9 mouse cellular contexts compared by ENCODE assay signal in the genomic region with DNA sequence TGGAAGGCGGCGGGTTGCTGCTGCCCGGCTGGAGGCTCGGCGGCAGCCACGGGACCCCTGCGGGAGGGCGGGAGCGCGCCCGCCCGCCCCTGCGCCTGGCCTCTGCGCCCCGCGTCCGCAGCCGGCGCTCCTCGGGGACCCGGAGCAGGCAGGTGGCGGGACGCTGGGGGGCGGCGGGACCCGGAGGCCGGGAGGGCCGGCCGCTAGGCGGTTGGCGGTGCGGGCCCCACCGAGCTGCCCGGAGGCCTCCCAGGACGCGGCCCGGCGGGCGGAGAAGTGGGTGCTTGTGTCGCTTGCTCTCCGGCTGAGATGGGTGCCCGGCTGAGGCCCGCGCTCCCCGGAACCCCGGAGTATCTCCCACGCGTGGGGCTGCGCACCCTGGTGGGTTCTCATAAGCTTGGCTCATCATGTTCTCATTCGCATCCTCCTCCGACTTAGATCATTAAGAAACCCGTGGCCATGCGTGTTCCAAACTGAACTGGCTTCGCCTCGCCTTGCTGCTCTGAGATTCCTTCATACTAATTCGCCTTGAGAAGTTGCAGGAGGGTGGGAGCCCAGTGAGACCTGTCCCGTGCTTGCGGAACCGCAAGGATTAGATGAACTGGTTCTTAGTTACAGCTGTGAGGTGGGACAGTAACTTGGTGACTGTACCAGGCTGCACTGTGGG. TPM values are rescaled to one million over a fixed set of nuclear protein-coding genes. Genes with fewer than 3 reads are reported as not detected.
DNase-seq lines count a peak whose midpoint lies in the region; ATAC-seq lines count a peak whose summit lies in the region.
"Had no signal": no experiment of that assay in that cellular context is flagged by ENCODE, and none has a peak within 500 bp of the region (broad histone marks: within the 10 kb centered on the region; RNA-seq: fewer than 3 reads in every experiment).

No protein-coding gene starts in this region.

- H3K9me3 ChIP-seq in forebrain, embryonic 11.5 days (ENCODE audit: control insufficient read depth, low read length) = no peaks in the 10 kb centered on the region; the same call in 1 of the 2 replicates
- peaks cover 10% of the 10 kb centered on the region for H3K9me3 ChIP-seq in hindbrain, embryonic 10.5 days

- peak; percentile 9 to 12 for DNase-seq in lung, adult 18-20 months
- DNase-seq in lung, postnatal 25 days (ENCODE audit: low spot score) = no peak
- DNase-seq in forebrain, embryonic 11.5 days (ENCODE audit: low spot score) = peak; percentile 76
- peak; percentile 45 for DNase-seq in hindbrain, embryonic 10.5 days (ENCODE audit: low spot score)
- peak; percentile 41 to 56 for DNase-seq in layer of hippocampus, postnatal 36 days
- peak; percentile 14 for DNase-seq in lung, postnatal 36 days
- DNase-seq in right cerebral cortex, postnatal 4 days = peak; percentile 58
- no peak for DNase-seq in spleen, adult 18-20 months

- peak overlapping the region; percentile 81 for H3K4me3 ChIP-seq in forebrain, embryonic 11.5 days (ENCODE audit: low read depth, low read length)
- H3K4me3 ChIP-seq in hindbrain, embryonic 10.5 days = peak overlapping the region; percentile 88

- 0 out of 2 replicates have a peak overlapping the region, but pooled peaks have one; percentile 18 for H3K27ac ChIP-seq in forebrain, embryonic 11.5 days (ENCODE audit: low read depth, low read length)
- H3K27ac ChIP-seq in hindbrain, embryonic 10.5 days = peak overlapping the region; percentile 94

- under 1% methylated on average over 53 of the region's 59 CpGs for whole genome bisulfite sequencing in forebrain, embryonic 11.5 days
- WGBS in hindbrain, embryonic 10.5 days = under 1% methylated on average over 59 of the region's 59 CpGs

- H3K4me2 ChIP-seq in forebrain, embryonic 11.5 days (ENCODE audit: low read depth, low read length, severe bottlenecking) = peak overlapping the region; percentile 88

- H3K27me3 ChIP-seq in forebrain, embryonic 11.5 days (ENCODE audit: control insufficient read depth, insufficient read depth, low read length) = no peaks in the 10 kb centered on the region
- H3K27me3 ChIP-seq in hindbrain, embryonic 10.5 days (ENCODE audit: insufficient read depth, poor library complexity, severe bottlenecking) = peaks cover 14% of the 10 kb centered on the region

- H3K9ac ChIP-seq in forebrain, embryonic 11.5 days (ENCODE audit: low read length) = peak overlapping the region; percentile 86

- peaks cover 3% of the 10 kb centered on the region; the same call in 1 of the 2 replicates for H3K4me1 ChIP-seq in forebrain, embryonic 11.5 days (replicated peaks; ENCODE audit: control insufficient read depth, insufficient read depth, low read length)
- H3K4me1 ChIP-seq in hindbrain, embryonic 10.5 days (replicated peaks) = peaks cover 19% of the 10 kb centered on the region

- no peaks in the 10 kb centered on the region for H3K36me3 ChIP-seq in forebrain, embryonic 11.5 days (ENCODE audit: control insufficient read depth, insufficient read depth, low read length)
- H3K36me3 ChIP-seq in hindbrain, embryonic 10.5 days = no peaks in the 10 kb centered on the region

- peak; percentile 75 for ATAC-seq in forebrain, embryonic 11.5 days (replicated peaks; ENCODE audit: low FRiP score)

RNA-seq across cellular contexts. Expression of a gene that starts 14.6 kb away (rescaled TPM):
- 10.1 and 10.2 TPM in 2 replicates for polyA plus RNA-seq in forebrain, embryonic 11.5 days (2014; fragmentation: Nextera tagmentation; extraction: Ambion mirVana)
- 4.1 and 4.9 TPM in 2 replicates for polyA plus RNA-seq in hindbrain, embryonic 10.5 days (2016; fragmentation: Nextera tagmentation; extraction: Ambion mirVana)
- total RNA-seq in layer of hippocampus, postnatal 36 days (2021) = 10 to 100 TPM; 73.0 to 82.8 TPM

RNA-seq across cellular contexts. Expression of a gene that starts 30.1 kb away (rescaled TPM):
- polyA plus RNA-seq in forebrain, embryonic 11.5 days (2014; fragmentation: Nextera tagmentation; extraction: Ambion mirVana) = not detected in 2 replicates
- not detected in 2 replicates for polyA plus RNA-seq in hindbrain, embryonic 10.5 days (2016; fragmentation: Nextera tagmentation; extraction: Ambion mirVana)
- under 1 TPM in 1 of 2 experiments, not detected in 1; 0.07 TPM for total RNA-seq in layer of hippocampus, postnatal 36 days (2021)
- polyA plus RNA-seq: large intestine, adult 2 months had no signal

Comparison
In these comparisons a context has a peak if more than half of its experiments do, and no peak if none do; other contexts are left out.
1. DNase-seq: peak in lung, adult 18-20 months (2 of 2), forebrain, embryonic 11.5 days (single experiment), hindbrain, embryonic 10.5 days (single experiment), layer of hippocampus, postnatal 36 days (2 of 2), lung, postnatal 36 days (single experiment) and right cerebral cortex, postnatal 4 days (single experiment); none in lung, postnatal 25 days (single experiment) and spleen, adult 18-20 months (0 of 2).